Mouse (Mus musculus) gastrocnemius, postnatal 4 days (tissue): ENCODE results near the gene Ets2. TPM values are rescaled to one million over a fixed set of nuclear protein-coding genes. Genes with fewer than 3 reads are reported as not detected.
"Not testable (repeated sequence)": the region's sequence is repeated elsewhere in the genome, so short reads cannot be mapped to it uniquely, and the experiment has no call there.

Experiments
- DNase-seq, 2 experiments: peaks; one replicate each; pipeline ENCODE4 v3.0.0; 2021 to 2022; ENCODE audit warnings: low spot score in 2 of 2, mixed read lengths in 2 of 2
- total RNA-seq, 2 experiments: library from RNA; stranded (reverse); gene quantifications; 2 replicates each; pipeline ENCODE4 v1.2.3; 2021

Gene Ets2
- total RNA-seq, 2 experiments from 2014 or later, result 72.6 to 74.5 TPM

GRCm38 (mm10) chr16:95696599-95696998 is 5.3 kb upstream of the Ets2 start:
- DNase-seq, result no peak

- DNase-seq, result no peak
Observed at GRCm38 (mm10) chr16:95699721-95700120, 2.2 kb upstream of the Ets2 start.

GRCm38 (mm10) chr16:95700224-95700623 is 1.7 kb upstream of the Ets2 start:
- DNase-seq, result no peak

- DNase-seq, result no peak
Observed at GRCm38 (mm10) chr16:95702562-95703545, 979 bp downstream of the Ets2 start.

GRCm38 (mm10) chr16:95703958-95704357 is 2.1 kb downstream of the Ets2 start:
- no peak for DNase-seq

GRCm38 (mm10) chr16:95704662-95705330 is 2.9 kb downstream of the Ets2 start:
- no peak for DNase-seq

GRCm38 (mm10) chr16:95705771-95706170 is 3.9 kb downstream of the Ets2 start:
- DNase-seq, result no peak

- no peak for DNase-seq
Observed at GRCm38 (mm10) chr16:95708211-95709004, 6.5 kb downstream of the Ets2 start.

GRCm38 (mm10) chr16:95709175-95709574 is 7.3 kb downstream of the Ets2 start:
- no peak for DNase-seq

- DNase-seq, result no peak
Observed at GRCm38 (mm10) chr16:95710129-95710528, 8.3 kb downstream of the Ets2 start.

- DNase-seq, result no peak
Observed at GRCm38 (mm10) chr16:95712121-95712520, 10.2 kb downstream of the Ets2 start.

GRCm38 (mm10) chr16:95713077-95713476 is 11.2 kb downstream of the Ets2 start:
- DNase-seq, result not testable (repeated sequence)

GRCm38 (mm10) chr16:95715026-95715425 is 13.2 kb downstream of the Ets2 start:
- no peak for DNase-seq

- no peak for DNase-seq
Observed at GRCm38 (mm10) chr16:95716061-95716706, 14.3 kb downstream of the Ets2 start.

GRCm38 (mm10) chr16:95717631-95718030 is 15.8 kb downstream of the Ets2 start:
- DNase-seq, result no peak

- DNase-seq, result no peak
Observed at GRCm38 (mm10) chr16:95718119-95718518, 16.2 kb downstream of the Ets2 start.

- DNase-seq, result no peak
Observed at GRCm38 (mm10) chr16:95720532-95720931, 18.7 kb downstream of the Ets2 start.

GRCm38 (mm10) chr16:95724251-95724650 is 22.4 kb downstream of the Ets2 start:
- no peak for DNase-seq

GRCm38 (mm10) chr16:95724776-95725175 is 22.9 kb downstream of the Ets2 start:
- no peak for DNase-seq

- no peak for DNase-seq
Observed at GRCm38 (mm10) chr16:95726802-95727201, 24.9 kb downstream of the Ets2 start.
